Comparison of ENCODE assay signal across 11 mouse cellular contexts in the genomic region with DNA sequence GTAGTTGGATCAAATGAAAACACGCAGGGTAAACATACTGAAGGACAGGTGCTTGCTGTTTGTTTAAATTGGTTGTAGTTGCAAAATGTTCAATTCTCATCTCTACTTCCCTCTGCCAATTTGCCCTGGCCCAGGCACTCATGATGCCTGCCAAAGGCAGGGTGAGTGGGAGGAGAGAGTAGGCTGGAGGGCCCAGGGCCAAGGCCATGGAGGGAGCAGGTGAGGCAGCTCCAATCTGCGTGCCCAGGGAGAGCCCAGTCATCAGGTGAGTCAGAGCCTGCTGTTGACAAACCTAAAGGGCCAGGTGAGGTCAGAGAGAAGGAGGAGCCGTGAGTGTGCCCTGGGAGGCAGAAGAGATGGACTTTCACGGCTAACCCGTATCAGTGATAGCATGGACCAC. TPM values are rescaled to one million over a fixed set of nuclear protein-coding genes. Genes with fewer than 3 reads are reported as not detected.
A peak's percentile ranks its signal among the peaks of the same experiment; 100 is the strongest.
DNase-seq lines count a peak whose midpoint lies in the region; ATAC-seq and TF ChIP-seq lines count a peak whose summit lies in the region.
"Had no signal": no experiment of that assay in that cellular context is flagged by ENCODE, and none has a peak within 500 bp of the region (broad histone marks: within the 10 kb centered on the region; RNA-seq: fewer than 3 reads in every experiment).

No protein-coding gene starts in this region.

- peak; percentile 16 for DNase-seq in left cerebral cortex, adult 11 months (ENCODE audit: low spot score)
- no peak for DNase-seq in left cerebral cortex, postnatal 10 days (ENCODE audit: extremely low spot score in 1 of 2, low spot score in 2 of 2)
- peak; percentile 87 to 96 for DNase-seq in cerebellum, adult 2 months
- DNase-seq in layer of hippocampus, postnatal 10 days (ENCODE audit: low spot score in 2 of 2) = peak; percentile 58 to 68
- no peak for DNase-seq in MN1 (ENCODE audit: low spot score)
- DNase-seq in embryonic facial prominence, embryonic 10.5 days (ENCODE audit: low spot score) = no peak

- H3K9me3 ChIP-seq in stomach, embryonic 16.5 days (replicated peaks; ENCODE audit: control insufficient read depth, low read length) = no peaks in the 10 kb centered on the region
- H3K9me3 ChIP-seq in embryonic facial prominence, embryonic 10.5 days = no peaks in the 10 kb centered on the region
- H3K9me3 ChIP-seq in kidney, embryonic 14.5 days (ENCODE audit: control insufficient read depth, low read length) = no peaks in the 10 kb centered on the region
- H3K9me3 ChIP-seq: G1E; heart, embryonic 13.5 days; limb, embryonic 12.5 days had no signal

- ATAC-seq in stomach, embryonic 16.5 days (ENCODE audit: insufficient read depth, low FRiP score) = peak; percentile 74; the same call in 1 of the 2 replicates
- no peak for ATAC-seq in kidney, embryonic 14.5 days (ENCODE audit: low FRiP score, low TSS enrichment)

- no peaks in the 10 kb centered on the region for H3K27me3 ChIP-seq in cerebellum, adult 2 months (ENCODE audit: control insufficient read depth, insufficient read depth, low read length)
- H3K27me3 ChIP-seq in stomach, embryonic 16.5 days (ENCODE audit: control insufficient read depth, insufficient read depth, low read length) = no peaks in the 10 kb centered on the region
- no peaks in the 10 kb centered on the region for H3K27me3 ChIP-seq in embryonic facial prominence, embryonic 10.5 days (replicated peaks; ENCODE audit: low read depth, poor library complexity, severe bottlenecking)
- no peaks in the 10 kb centered on the region for H3K27me3 ChIP-seq in kidney, embryonic 14.5 days (ENCODE audit: control insufficient read depth, insufficient read depth, low read length)
- H3K27me3 ChIP-seq: heart, embryonic 13.5 days; limb, embryonic 12.5 days had no signal

- no peaks in the 10 kb centered on the region for H3K36me3 ChIP-seq in stomach, embryonic 16.5 days (ENCODE audit: control insufficient read depth, insufficient read depth, low read length)
- H3K36me3 ChIP-seq in embryonic facial prominence, embryonic 10.5 days (replicated peaks) = no peaks in the 10 kb centered on the region
- no peaks in the 10 kb centered on the region for H3K36me3 ChIP-seq in kidney, embryonic 14.5 days (ENCODE audit: control insufficient read depth, insufficient read depth, low read length)
- H3K36me3 ChIP-seq: G1E; heart, embryonic 13.5 days; limb, embryonic 12.5 days had no signal

- intact Hi-C loops in left cerebral cortex, postnatal 10 days (cut with DNase I) = no loop called here

- peaks cover 17% of the 10 kb centered on the region for H3K4me1 ChIP-seq in cerebellum, adult 2 months (ENCODE audit: control insufficient read depth, insufficient read depth, low read length)
- H3K4me1 ChIP-seq in stomach, embryonic 16.5 days (ENCODE audit: control insufficient read depth, insufficient read depth, low read length) = peaks cover 19% of the 10 kb centered on the region
- peaks cover 22% of the 10 kb centered on the region for H3K4me1 ChIP-seq in embryonic facial prominence, embryonic 10.5 days
- H3K4me1 ChIP-seq in kidney, embryonic 14.5 days (ENCODE audit: control insufficient read depth, insufficient read depth, low read length) = peaks cover 16% of the 10 kb centered on the region

- no peak overlapping the region for H3K27ac ChIP-seq in cerebellum, adult 2 months (ENCODE audit: insufficient read depth, low read length)
- H3K27ac ChIP-seq in stomach, embryonic 16.5 days (ENCODE audit: low read length) = no peak overlapping the region
- H3K27ac ChIP-seq in embryonic facial prominence, embryonic 10.5 days (replicated peaks) = no peak overlapping the region
- H3K27ac ChIP-seq in kidney, embryonic 14.5 days (ENCODE audit: low read depth, low read length) = no peak overlapping the region
- H3K27ac ChIP-seq: heart, embryonic 13.5 days; limb, embryonic 12.5 days had no signal

- no peak overlapping the region for H3K4me3 ChIP-seq in cerebellum, adult 2 months (replicated peaks; ENCODE audit: insufficient read depth, low read depth, low read length)
- H3K4me3 ChIP-seq in stomach, embryonic 16.5 days (replicated peaks; ENCODE audit: low read length) = no peak overlapping the region
- H3K4me3 ChIP-seq in embryonic facial prominence, embryonic 10.5 days = no peak overlapping the region
- no peak overlapping the region for H3K4me3 ChIP-seq in kidney, embryonic 14.5 days (ENCODE audit: low read length)
- H3K4me3 ChIP-seq: heart, embryonic 13.5 days; limb, embryonic 12.5 days had no signal

- H3K4me2 ChIP-seq in stomach, embryonic 16.5 days (ENCODE audit: low read depth, low read length) = no peak overlapping the region
- no peak overlapping the region for H3K4me2 ChIP-seq in kidney, embryonic 14.5 days (replicated peaks; ENCODE audit: low read depth, low read length)
- H3K4me2 ChIP-seq: heart, embryonic 13.5 days; limb, embryonic 12.5 days had no signal

- WGBS in cerebellum, adult 2 months = 9% methylated on average over 5 of the region's 5 CpGs
- WGBS in stomach, embryonic 16.5 days = 70% methylated on average over 5 of the region's 5 CpGs
- 92% methylated on average over 5 of the region's 5 CpGs for WGBS in embryonic facial prominence, embryonic 10.5 days
- WGBS in kidney, embryonic 14.5 days = 91% methylated on average over 5 of the region's 5 CpGs

- TF ChIP-seq POLR2A in cerebellum, adult 2 months (IDR thresholded peaks at IDR 0.05; ENCODE audit: borderline replicate concordance, insufficient read depth, low read length) = no peak

- H3K9ac ChIP-seq in stomach, embryonic 16.5 days (ENCODE audit: low read length) = no peak overlapping the region
- H3K9ac ChIP-seq in kidney, embryonic 14.5 days (ENCODE audit: low read depth, low read length) = no peak overlapping the region
- H3K9ac ChIP-seq: heart, embryonic 13.5 days; limb, embryonic 12.5 days had no signal

- TF ChIP-seq CTCF in cerebellum, adult 2 months (IDR thresholded peaks at IDR 0.05; ENCODE audit: borderline replicate concordance, insufficient read depth, low read depth, low read length) = no peak

RNA-seq across cellular contexts. Expression of a gene that starts 46.4 kb away (rescaled TPM):
- total RNA-seq in left cerebral cortex, postnatal 10 days (2021) = 10 to 100 TPM in 1 of 2 experiments, 1 to 10 TPM in 1; 9.5 to 10.7 TPM
- polyA plus RNA-seq in cerebellum, adult 2 months (2012; rRNA removed) = 5.2 and 5.8 TPM in 2 replicates
- 10 to 100 TPM in 1 of 2 experiments, 1 to 10 TPM in 1; 8.9 to 11.3 TPM for total RNA-seq in layer of hippocampus, postnatal 10 days (2021)
- polyA plus RNA-seq in stomach, embryonic 16.5 days (2015; fragmentation: Nextera tagmentation; extraction: Ambion mirVana) = 14.1 and 14.3 TPM in 2 replicates
- polyA plus RNA-seq in embryonic facial prominence, embryonic 10.5 days (2016; fragmentation: Nextera tagmentation; extraction: Ambion mirVana) = 32.5 and 35.7 TPM in 2 replicates
- 20.0 and 31.6 TPM in 2 replicates for polyA plus RNA-seq in kidney, embryonic 14.5 days (2014; fragmentation: Nextera tagmentation; extraction: Ambion mirVana)

Comparison
In these comparisons a context has a peak if more than half of its experiments do, and no peak if none do; other contexts are left out.
1. DNase-seq: peak in left cerebral cortex, adult 11 months (single experiment), cerebellum, adult 2 months (2 of 2) and layer of hippocampus, postnatal 10 days (2 of 2); none in left cerebral cortex, postnatal 10 days (0 of 2), MN1 (single experiment) and embryonic facial prominence, embryonic 10.5 days (single experiment).